Mouse (Mus musculus) heart, adult 8-10 months (tissue): ENCODE data around the gene Fhl2. TPM values are rescaled to one million over a fixed set of nuclear protein-coding genes. Genes with fewer than 3 reads are reported as not detected.

Source experiments
- DNase-seq: peaks from one replicate; pipeline ENCODE4 v3.0.0; 2022; ENCODE audit warnings: low spot score
- total RNA-seq, 4 experiments: library from RNA; stranded (reverse); gene quantifications; 2 replicates each; pipeline ENCODE4 v1.2.4; 2022

The Fhl2 gene
- total RNA-seq, 4 experiments from 2014 or later = 1,741 to 2,078 (median 1,948) TPM

GRCm38 (mm10) chr1:43110556-43110955 lies 86.2 kb downstream of the Fhl2 start:
- DNase-seq = no peak

- no peak for DNase-seq
Measured at GRCm38 (mm10) chr1:43108729-43109128, 88.1 kb downstream of the Fhl2 start.

GRCm38 (mm10) chr1:43098031-43098984 lies 98.5 kb downstream of the Fhl2 start, which contains the start of the genes Tgfbrap1 and AI597479:
Gene Tgfbrap1 (minus strand): TSS chr1:43098637.
Gene AI597479 (plus strand): TSS chr1:43098710.
- peak; percentile 91 for DNase-seq

GRCm38 (mm10) chr1:43094206-43094605 lies 102.6 kb downstream of the Fhl2 start:
- DNase-seq = no peak

- DNase-seq = peak; percentile 70
Measured at GRCm38 (mm10) chr1:43092056-43093015, 104.4 kb downstream of the Fhl2 start.

- DNase-seq = peak; percentile 6
Measured at GRCm38 (mm10) chr1:43091306-43092055, 105.3 kb downstream of the Fhl2 start.

GRCm38 (mm10) chr1:43090418-43090817 lies 106.4 kb downstream of the Fhl2 start:
- no peak for DNase-seq

GRCm38 (mm10) chr1:43082946-43083345 lies 113.8 kb downstream of the Fhl2 start:
- no peak for DNase-seq

GRCm38 (mm10) chr1:43078124-43078523 lies 118.7 kb downstream of the Fhl2 start:
- no peak for DNase-seq

- no peak for DNase-seq
Measured at GRCm38 (mm10) chr1:43074791-43075190, 122.0 kb downstream of the Fhl2 start.

Other genes starting within 250 kb of the Fhl2 start
- gene Gpr45, start 244.1 kb downstream of the Fhl2 start, total RNA-seq = under 1 TPM; 0.12 to 0.60 (median 0.20) TPM
- gene Tgfbrap1, start 98.3 kb downstream of the Fhl2 start, total RNA-seq = 10 to 100 TPM; 12.9 to 14.9 (median 13.8) TPM
- 10 to 100 TPM; 18.7 to 25.0 (median 21.5) TPM for gene AI597479, start 98.3 kb downstream of the Fhl2 start, total RNA-seq
- 10 to 100 TPM; 10.9 to 15.9 (median 13.0) TPM for gene Nck2, start 247.6 kb upstream of the Fhl2 start, total RNA-seq